Mouse (Mus musculus) midbrain, embryonic 13.5 days (tissue): ENCODE measurements around the gene Nudt14. TPM values are rescaled to one million over a fixed set of nuclear protein-coding genes. Genes with fewer than 3 reads are reported as not detected.

Experiments
- ATAC-seq: fragments of 200-750 bp; cut with Nextera tagmentation; 2 replicates; pipeline ENCODE4 v1.8.0; 2017; ENCODE audit warnings: mild to moderate bottlenecking, moderate TSS enrichment, moderate library complexity
- H3K27ac ChIP-seq: fragments of 300-500 bp; sonication (generic); 2 replicates; pipeline ENCODE4 v1.5.1; 2015; ENCODE audit warnings: inconsistent platforms, mild to moderate bottlenecking, moderate library complexity
- H3K27me3 ChIP-seq: fragments of 300-500 bp; sonication (generic); 2 replicates; pipeline ENCODE4 v1.6.1; 2015; ENCODE audit warnings: mild to moderate bottlenecking, inconsistent platforms
- H3K36me3 ChIP-seq: fragments of 300-500 bp; sonication (generic); 2 replicates; pipeline ENCODE4 v1.6.1; 2015; ENCODE audit warnings: mild to moderate bottlenecking, inconsistent platforms
- H3K4me1 ChIP-seq: fragments of 300-500 bp; sonication (generic); replicated peaks from 2 replicates; pipeline ENCODE4 v1.6.1; 2015; ENCODE audit warnings: inconsistent platforms
- H3K4me2 ChIP-seq: fragments of 300-500 bp; sonication (generic); replicated peaks from 2 replicates; pipeline ENCODE4 v1.6.1; 2015; ENCODE audit warnings: moderate library complexity, mild to moderate bottlenecking, inconsistent platforms
- H3K4me3 ChIP-seq: fragments of 300-500 bp; sonication (generic); replicated peaks from 2 replicates; pipeline ENCODE4 v1.5.1; 2015; ENCODE audit warnings: mild to moderate bottlenecking, inconsistent platforms
- H3K9ac ChIP-seq: fragments of 300-500 bp; sonication (generic); replicated peaks from 2 replicates; pipeline ENCODE4 v1.6.1; 2015; ENCODE audit warnings: mild to moderate bottlenecking, inconsistent platforms
- H3K9me3 ChIP-seq: fragments of 300-500 bp; sonication (generic); 2 replicates; pipeline ENCODE4 v1.6.1; 2016; ENCODE audit warnings: mild to moderate bottlenecking, inconsistent platforms
- WGBS: fragments of 180-500 bp; shearing (Covaris S2); methylation state at CpG from one replicate; pipeline ENCODE4 v1.1.7; 2015; 5-methylcytosine and 5-hydroxymethylcytosine counted together
- polyA plus RNA-seq: library from polyadenylated mRNA; unstranded; fragments of >200 nt; fragmentation: Nextera tagmentation; extraction: Ambion mirVana; gene quantifications from 2 replicates; pipeline ENCODE4 v1.2.1, GENCODE M21; 2015

Gene Nudt14
- polyA plus RNA-seq, 1 experiment from 2014 or later, result 61.9 TPM

DNA sequence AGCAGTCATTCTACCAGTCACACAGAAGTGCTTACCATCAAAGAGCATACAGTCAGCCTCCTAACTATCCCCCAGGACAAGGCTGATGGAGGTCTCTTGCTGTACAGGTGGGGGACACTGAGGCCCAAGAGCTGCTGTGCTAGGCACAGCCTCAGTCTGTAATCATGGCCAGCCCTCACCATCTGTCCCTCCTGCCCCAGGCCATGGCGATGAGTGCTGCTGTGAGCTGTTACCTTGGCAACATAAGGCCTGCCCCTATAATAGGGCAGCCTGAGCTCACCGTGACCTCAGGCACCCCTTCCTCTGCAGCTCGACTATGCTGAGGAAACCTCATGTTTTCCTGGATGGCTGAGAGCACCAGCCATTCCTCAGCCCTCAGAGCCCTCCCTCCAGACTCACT is 19.4 kb downstream of the Nudt14 start:
- peak; percentile 48 for ATAC-seq
- Histone ChIP-seq H3K27me3 (peaks cover 14% of the 10 kb centered on the region), H3K9me3 (no peaks in the 10 kb centered on the region), H3K4me3 (no peak overlapping the region), H3K9ac (peak overlapping the region; percentile 19; the same call in 1 of the 2 replicates), H3K4me2 (no peak overlapping the region), H3K27ac (no peak overlapping the region), H3K36me3 (peaks cover 29% of the 10 kb centered on the region), H3K4me1 (peaks cover 41% of the 10 kb centered on the region)
- 11% methylated on average over 3 of the region's 3 CpGs for WGBS

DNA sequence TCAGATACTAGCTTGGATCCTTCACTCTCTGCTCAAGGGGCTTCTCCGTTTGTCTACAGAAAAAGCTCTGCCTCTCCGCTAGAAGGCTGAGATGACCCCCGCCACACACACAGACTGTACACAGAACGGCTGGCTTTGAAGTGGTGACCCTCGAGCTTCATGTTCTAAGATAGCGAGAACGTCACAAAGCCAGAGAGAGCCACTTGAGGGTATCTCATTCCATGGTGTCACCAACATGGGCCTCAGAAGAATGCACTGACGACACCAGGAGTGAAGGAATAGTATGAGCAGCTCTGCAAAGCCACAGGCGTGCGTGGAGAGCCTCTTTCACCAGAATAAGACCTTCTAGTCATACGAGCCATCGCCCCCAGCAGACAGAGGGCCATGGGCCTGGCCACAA is 20.4 kb downstream of the Nudt14 start:
- peaks cover 31% of the 10 kb centered on the region for H3K4me1 ChIP-seq
- no peak overlapping the region for H3K4me3 ChIP-seq
- no peak overlapping the region; the same call in 1 of the 2 replicates for H3K9ac ChIP-seq
- no peak for ATAC-seq
- H3K4me2 ChIP-seq, result no peak overlapping the region
- no peak overlapping the region for H3K27ac ChIP-seq
- WGBS, result 85% methylated on average over 12 of the region's 12 CpGs
- no peaks in the 10 kb centered on the region for H3K9me3 ChIP-seq
- H3K36me3 ChIP-seq, result peaks cover 36% of the 10 kb centered on the region
- peaks cover 4% of the 10 kb centered on the region; the same call in 1 of the 2 replicates for H3K27me3 ChIP-seq

DNA sequence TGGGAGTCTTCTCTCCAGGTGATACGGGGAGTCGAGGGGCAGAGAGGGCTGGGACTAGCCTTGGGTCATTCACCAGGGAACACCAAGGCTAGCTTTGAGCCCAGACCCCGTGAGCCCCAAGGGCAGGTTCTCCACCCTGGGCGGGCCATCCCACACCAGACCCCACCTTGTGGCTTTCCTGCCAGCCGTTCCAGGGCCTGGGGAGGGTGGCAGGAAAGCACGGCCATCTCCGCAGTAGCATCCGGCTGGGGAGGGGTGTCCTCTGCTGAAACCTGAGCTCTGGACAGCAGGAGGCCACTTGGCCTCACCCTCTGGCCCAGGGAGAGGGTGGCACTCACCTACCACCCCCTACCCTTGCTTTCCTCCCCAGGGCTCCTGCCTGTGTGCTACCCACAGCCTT is 24.0 kb downstream of the Nudt14 start:
- H3K36me3 ChIP-seq, result peaks cover 68% of the 10 kb centered on the region
- no peak overlapping the region for H3K4me2 ChIP-seq
- H3K9ac ChIP-seq, result no peak overlapping the region
- no peak overlapping the region for H3K27ac ChIP-seq
- H3K4me1 ChIP-seq, result peaks cover 23% of the 10 kb centered on the region
- 56% methylated on average over 8 of the region's 8 CpGs for WGBS
- no peak overlapping the region for H3K4me3 ChIP-seq
- H3K27me3 ChIP-seq, result no peaks in the 10 kb centered on the region
- H3K9me3 ChIP-seq, result no peaks in the 10 kb centered on the region
- no peak for ATAC-seq

DNA sequence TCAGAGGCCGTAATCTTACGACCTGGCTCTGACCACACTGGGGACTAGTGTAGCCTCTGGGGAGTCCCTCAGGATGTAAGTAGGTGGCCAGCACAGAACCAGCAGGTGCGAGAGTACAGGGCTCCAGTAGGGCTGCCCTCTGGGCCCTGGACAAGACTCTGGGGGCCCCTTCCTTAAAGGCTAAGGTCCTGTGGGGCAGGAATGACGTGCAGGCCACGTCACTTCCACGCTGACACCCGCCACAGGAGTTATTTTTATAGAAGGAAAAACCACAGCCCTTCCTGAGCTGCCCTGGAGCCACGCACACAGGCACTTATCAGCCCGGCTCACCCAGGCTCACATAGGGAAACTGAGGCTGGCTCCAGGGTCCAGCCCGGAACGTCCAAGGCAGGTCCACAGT is 24.4 kb downstream of the Nudt14 start:
- Histone ChIP-seq H3K27me3 (no peaks in the 10 kb centered on the region), H3K4me2 (no peak overlapping the region), H3K9ac (no peak overlapping the region), H3K36me3 (peaks cover 72% of the 10 kb centered on the region), H3K9me3 (no peaks in the 10 kb centered on the region), H3K4me3 (no peak overlapping the region), H3K27ac (no peak overlapping the region), H3K4me1 (peaks cover 19% of the 10 kb centered on the region)
- WGBS, result 77% methylated on average over 11 of the region's 11 CpGs
- ATAC-seq, result no peak

DNA sequence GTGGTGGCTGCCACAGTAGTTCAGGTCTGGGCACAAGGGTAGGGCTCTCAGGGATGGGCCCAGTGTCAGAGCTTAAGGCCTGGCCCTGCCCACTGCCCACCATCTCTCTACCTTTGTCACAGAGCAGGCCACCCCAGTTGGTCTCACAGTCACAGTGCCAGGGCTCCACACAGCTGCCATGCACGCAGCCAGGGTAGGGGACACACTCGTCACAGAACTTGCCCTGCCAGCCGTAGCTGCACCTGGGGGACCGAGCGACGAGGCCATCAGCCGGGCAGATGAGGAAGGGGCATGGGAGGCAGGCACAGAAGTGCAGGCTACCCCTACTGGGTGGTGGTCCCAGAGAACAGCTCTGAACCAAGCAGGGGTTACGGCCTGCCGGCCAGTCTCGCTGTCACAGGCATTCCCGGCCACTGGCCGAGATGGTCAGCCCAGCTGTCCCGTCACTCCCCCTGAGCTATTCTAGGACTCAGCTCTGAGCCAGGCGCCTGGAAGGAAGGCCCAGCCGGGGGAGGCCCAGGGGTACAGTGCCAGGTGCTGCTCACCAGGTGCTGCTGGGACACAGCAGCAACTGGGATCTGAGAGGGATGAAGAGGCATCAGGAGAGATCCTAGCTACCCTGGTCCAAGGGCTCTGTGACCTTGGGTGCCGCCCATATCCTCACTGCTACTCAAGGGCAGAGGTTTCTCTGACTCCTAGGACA is 25.1 kb downstream of the Nudt14 start:
- WGBS, result 86% methylated on average over 16 of the region's 16 CpGs
- H3K9ac ChIP-seq, result no peak overlapping the region
- H3K9me3 ChIP-seq, result no peaks in the 10 kb centered on the region
- ATAC-seq, result no peak
- no peak overlapping the region for H3K4me3 ChIP-seq
- H3K4me2 ChIP-seq, result no peak overlapping the region
- H3K36me3 ChIP-seq, result peaks cover 77% of the 10 kb centered on the region
- H3K4me1 ChIP-seq, result peaks cover 13% of the 10 kb centered on the region
- no peaks in the 10 kb centered on the region for H3K27me3 ChIP-seq
- H3K27ac ChIP-seq, result no peak overlapping the region

DNA sequence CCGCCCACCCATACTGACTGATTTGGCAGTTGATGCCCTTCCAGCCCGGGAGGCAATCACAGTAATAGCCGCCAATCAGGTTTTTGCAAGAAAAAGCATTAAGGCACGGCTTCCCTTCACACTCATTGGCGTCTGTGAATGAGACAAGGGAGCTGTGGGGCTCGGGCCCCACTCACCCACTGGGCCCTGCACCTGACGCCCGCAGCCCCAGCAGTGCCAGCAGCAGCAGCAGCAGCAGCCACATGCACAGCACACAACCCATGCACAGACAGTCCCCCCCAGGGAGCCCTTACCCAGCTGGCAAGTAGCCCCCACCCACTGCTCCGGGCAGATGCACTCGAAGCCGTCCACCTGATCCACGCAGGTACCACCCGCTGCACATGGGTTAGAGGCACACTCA is 26.3 kb downstream of the Nudt14 start:
- ATAC-seq, result peak; percentile 21; the same call in 1 of the 2 replicates
- H3K27ac ChIP-seq, result no peak overlapping the region
- H3K36me3 ChIP-seq, result peaks cover 88% of the 10 kb centered on the region

DNA sequence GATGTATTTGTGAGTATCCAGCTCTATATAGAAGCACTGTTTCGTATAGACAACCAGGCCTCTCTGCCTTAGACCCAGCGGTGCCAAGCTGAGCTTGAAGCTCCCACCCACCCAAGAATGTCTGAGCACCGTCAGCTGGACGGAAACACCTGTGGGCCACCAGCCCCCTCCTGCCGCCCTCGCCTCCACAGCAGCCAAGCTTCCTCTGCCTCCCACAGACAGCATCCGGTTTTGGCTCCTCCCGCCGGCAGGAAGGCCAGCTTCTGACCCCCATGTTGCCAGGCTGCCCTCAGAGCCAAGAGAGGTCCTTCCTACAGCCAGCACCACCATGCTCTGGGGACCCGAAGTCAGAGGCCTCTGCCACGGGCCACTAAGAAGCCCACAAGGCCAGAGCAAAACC is 27.4 kb downstream of the Nudt14 start:
- no peaks in the 10 kb centered on the region for H3K27me3 ChIP-seq
- H3K36me3 ChIP-seq, result peaks cover 91% of the 10 kb centered on the region
- ATAC-seq, result no peak
- H3K9ac ChIP-seq, result no peak overlapping the region
- H3K27ac ChIP-seq, result no peak overlapping the region
- H3K4me1 ChIP-seq, result 0 out of 2 replicates have a peak, but pooled peaks cover 5% of the 10 kb centered on the region
- WGBS, result 94% methylated on average over 11 of the region's 11 CpGs
- H3K4me3 ChIP-seq, result no peak overlapping the region
- H3K9me3 ChIP-seq, result no peaks in the 10 kb centered on the region
- no peak overlapping the region for H3K4me2 ChIP-seq

More for the DNA sequence above, 26.3 kb downstream of the Nudt14 start:
- Histone ChIP-seq H3K4me2 (no peak overlapping the region), H3K4me1 (0 out of 2 replicates have a peak, but pooled peaks cover 5% of the 10 kb centered on the region), H3K4me3 (no peak overlapping the region), H3K9me3 (no peaks in the 10 kb centered on the region), H3K9ac (no peak overlapping the region), H3K27me3 (no peaks in the 10 kb centered on the region)
- 72% methylated on average over 13 of the region's 13 CpGs for WGBS

DNA sequence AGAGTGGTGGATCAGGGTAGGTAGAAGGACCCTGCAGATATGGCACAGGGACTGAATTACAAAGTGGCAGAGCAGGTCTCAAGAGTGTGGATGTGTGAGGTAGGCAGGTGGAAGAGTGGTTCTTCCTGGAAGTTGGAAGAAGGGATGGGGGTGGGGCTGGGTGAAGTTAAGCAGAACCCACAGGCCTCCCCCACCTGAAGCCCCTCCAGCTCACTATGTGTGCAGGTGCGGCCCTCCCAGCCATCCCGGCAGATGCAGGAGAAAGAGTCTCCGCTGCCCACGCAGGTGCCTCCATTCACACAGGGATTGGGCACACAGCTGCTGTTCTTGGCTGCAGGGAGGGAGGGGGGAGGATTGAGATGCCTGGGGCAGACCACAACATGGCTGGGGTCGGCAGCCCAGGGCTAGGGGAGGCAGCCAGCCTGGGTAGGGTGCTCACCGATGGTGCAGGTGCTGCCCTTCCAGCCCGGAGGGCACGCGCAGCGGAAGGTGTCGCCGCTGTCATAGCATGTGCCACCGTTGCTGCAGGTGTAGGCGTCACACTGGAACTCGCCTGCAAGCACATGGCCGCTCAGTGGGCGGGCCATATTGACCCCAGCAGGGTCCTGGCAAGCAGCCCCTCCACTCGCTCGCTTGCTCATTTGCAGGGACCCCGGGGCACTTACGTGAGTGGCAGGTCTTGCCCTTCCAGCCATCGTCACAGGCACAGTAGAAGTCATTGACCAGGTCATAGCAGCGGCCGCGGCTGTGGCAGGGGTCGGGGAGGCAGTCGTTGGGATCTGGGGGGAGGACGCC is 28.8 kb downstream of the Nudt14 start:
- no peaks in the 10 kb centered on the region for H3K27me3 ChIP-seq
- peaks cover 91% of the 10 kb centered on the region for H3K36me3 ChIP-seq
- H3K4me1 ChIP-seq, result 0 out of 2 replicates have a peak, but pooled peaks cover 5% of the 10 kb centered on the region
- H3K4me3 ChIP-seq, result no peak overlapping the region
- no peaks in the 10 kb centered on the region for H3K9me3 ChIP-seq
- 90% methylated on average over 28 of the region's 28 CpGs for WGBS
- no peak overlapping the region for H3K27ac ChIP-seq
- ATAC-seq, result no peak
- no peak overlapping the region for H3K4me2 ChIP-seq
- H3K9ac ChIP-seq, result no peak overlapping the region

DNA sequence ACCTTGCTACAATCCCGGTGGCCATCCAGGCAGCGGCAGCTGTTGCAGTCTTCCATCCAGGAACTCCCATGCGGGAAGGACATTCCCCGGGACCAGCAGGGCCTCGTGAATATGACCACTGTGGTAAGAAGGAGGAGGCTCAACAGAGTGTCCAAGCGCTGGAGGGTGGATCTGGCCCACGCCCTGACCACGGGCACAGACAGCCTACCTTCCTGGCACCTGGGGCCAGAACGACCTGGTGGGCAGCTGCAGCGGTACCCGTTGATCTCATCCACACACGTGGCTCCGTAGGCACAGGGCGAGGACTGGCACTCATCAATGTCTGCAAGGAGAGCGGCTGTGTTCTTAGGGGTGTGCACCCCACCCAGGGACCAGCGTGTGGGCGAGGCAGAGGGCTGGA is 30.2 kb downstream of the Nudt14 start:
- Histone ChIP-seq H3K4me3 (no peak overlapping the region), H3K4me1 (0 out of 2 replicates have a peak, but pooled peaks cover 5% of the 10 kb centered on the region), H3K9ac (no peak overlapping the region), H3K4me2 (no peak overlapping the region), H3K36me3 (peaks cover 89% of the 10 kb centered on the region), H3K27ac (no peak overlapping the region), H3K9me3 (no peaks in the 10 kb centered on the region), H3K27me3 (no peaks in the 10 kb centered on the region)
- no peak for ATAC-seq
- 87% methylated on average over 17 of the region's 17 CpGs for WGBS

DNA sequence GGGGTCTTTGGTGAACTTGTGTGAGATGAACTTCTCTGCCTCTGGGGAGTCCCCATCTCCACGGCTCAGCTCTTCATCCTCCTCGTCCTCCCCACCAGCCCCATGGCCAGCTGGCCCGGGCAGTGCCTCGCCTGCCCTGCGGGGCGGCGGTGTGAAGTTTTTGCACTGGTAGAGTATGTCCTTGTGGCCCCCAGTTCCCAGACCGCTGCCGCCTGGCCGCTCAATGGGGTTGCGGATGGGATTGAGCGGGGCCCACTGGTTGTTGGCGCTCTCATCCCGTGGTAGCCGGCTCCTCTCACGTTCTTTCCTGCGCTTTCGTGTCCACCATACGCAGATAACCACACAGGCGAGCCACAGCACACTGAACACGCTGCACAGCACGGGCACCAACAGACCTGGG is 32.9 kb downstream of the Nudt14 start:
- Histone ChIP-seq H3K36me3 (peaks cover 86% of the 10 kb centered on the region), H3K4me2 (no peak overlapping the region), H3K4me3 (no peak overlapping the region), H3K9ac (no peak overlapping the region), H3K9me3 (no peaks in the 10 kb centered on the region), H3K27me3 (no peaks in the 10 kb centered on the region), H3K4me1 (no peaks in the 10 kb centered on the region), H3K27ac (no peak overlapping the region)
- WGBS, result 96% methylated on average over 22 of the region's 22 CpGs
- ATAC-seq, result no peak

DNA sequence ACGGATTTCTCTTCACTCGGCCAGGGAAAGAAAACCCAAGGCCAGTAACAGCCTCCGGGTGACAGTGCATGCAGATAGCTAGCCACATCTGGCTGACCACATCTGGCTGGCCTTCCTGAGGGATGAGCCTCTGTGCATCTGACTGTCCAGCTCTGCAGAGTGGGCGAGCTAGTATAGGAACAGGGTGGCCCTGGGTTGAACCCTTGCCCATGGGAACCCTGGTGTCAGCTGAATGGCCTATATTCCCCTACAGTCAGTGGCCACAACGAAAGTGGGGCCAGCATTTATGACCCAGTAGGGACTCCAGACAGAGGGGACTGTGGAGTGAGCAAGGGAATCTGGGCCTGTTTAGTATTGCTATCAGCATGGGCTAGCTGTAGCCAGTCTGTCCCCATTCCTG is 36.9 kb downstream of the Nudt14 start:
- Histone ChIP-seq H3K4me2 (no peak overlapping the region), H3K4me3 (no peak overlapping the region), H3K27ac (no peak overlapping the region), H3K9ac (no peak overlapping the region), H3K27me3 (no peaks in the 10 kb centered on the region), H3K4me1 (no peaks in the 10 kb centered on the region), H3K9me3 (no peaks in the 10 kb centered on the region), H3K36me3 (peaks cover 46% of the 10 kb centered on the region)
- 89% methylated on average over 5 of the region's 5 CpGs for WGBS
- no peak for ATAC-seq

DNA sequence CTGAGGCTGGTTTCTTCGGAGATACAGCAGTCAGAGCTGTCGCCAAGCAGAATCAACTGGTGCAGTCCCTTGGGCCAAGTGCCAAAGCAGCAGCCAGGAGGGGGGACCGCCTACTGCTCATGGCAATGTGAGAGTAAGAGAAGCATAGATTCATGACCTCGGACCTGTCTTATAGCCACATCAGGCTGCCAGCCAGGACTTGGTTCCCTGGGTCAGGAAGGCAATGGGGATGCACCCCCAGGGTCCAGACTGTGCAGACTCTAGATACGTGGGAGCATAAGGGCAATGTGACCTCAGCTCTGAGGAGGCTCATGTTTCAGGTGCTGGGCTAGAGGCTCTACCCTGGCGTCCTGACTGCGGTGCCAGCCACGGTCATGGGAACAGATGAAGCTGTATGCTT is 38.0 kb downstream of the Nudt14 start:
- no peaks in the 10 kb centered on the region for H3K4me1 ChIP-seq

More for the DNA sequence above, 38.0 kb downstream of the Nudt14 start:
- Histone ChIP-seq H3K36me3 (peaks cover 36% of the 10 kb centered on the region), H3K9ac (no peak overlapping the region), H3K27ac (no peak overlapping the region), H3K9me3 (no peaks in the 10 kb centered on the region), H3K4me3 (no peak overlapping the region), H3K27me3 (no peaks in the 10 kb centered on the region), H3K4me2 (no peak overlapping the region)
- 77% methylated on average over 8 of the region's 8 CpGs for WGBS
- 0 out of 2 replicates have a peak, but pooled peaks have one; percentile 21 for ATAC-seq
